In the genomic region with DNA sequence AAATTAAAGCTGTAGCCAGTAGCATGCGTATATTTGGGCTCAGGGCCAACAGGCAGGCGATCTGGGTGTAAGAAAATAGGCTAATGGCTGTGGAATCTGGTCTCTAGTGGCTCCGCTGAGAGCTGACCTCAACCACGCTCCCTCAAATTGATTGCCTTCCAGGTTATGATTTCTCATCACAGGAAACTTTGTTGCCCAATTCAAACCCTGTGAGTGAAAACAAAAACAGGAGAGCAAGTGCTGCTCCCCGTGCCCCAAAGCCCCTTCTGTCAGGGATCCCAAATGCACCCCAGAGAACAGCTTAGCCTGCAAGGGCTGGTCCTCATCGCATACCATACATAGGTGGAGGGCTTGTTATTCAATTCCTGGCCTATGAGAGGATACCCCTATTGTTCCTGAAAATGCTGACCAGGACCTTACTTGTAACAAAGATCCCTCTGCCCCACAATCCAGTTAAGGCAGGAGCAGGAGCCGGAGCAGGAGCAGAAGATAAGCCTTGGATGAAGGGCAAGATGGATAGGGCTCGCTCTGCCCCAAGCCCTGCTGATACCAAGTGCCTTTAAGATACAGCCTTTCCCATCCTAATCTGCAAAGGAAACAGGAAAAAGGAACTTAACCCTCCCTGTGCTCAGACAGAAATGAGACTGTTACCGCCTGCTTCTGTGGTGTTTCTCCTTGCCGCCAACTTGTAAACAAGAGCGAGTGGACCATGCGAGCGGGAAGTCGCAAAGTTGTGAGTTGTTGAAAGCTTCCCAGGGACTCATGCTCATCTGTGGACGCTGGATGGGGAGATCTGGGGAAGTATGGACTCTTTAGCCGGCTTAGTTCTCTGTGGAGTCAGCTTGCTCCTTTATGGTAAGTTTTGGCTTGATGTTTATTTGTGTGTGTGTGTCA, we compare ENCODE assay signal across 8 mouse cellular contexts. TPM values are rescaled to one million over a fixed set of nuclear protein-coding genes. Genes with fewer than 3 reads are reported as not detected.
DNase-seq lines count a peak whose midpoint lies in the region; ATAC-seq lines count a peak whose summit lies in the region.

A gene (plus strand): TSS at position 452 of the 894 bp plus-strand sequence.

- 23% methylated on average over 16 of the region's 16 CpGs for WGBS in liver, embryonic 12.5 days (ENCODE audit: insufficient replicate concordance)

- H3K27me3 ChIP-seq in liver, embryonic 12.5 days (replicated peaks): no peaks in the 10 kb centered on the region

- DNase-seq in urinary bladder, adult 2 months (ENCODE audit: low spot score): no peak
- DNase-seq in urinary bladder, postnatal 10 days (ENCODE audit: low spot score): no peak
- DNase-seq in fibroblast of lung, adult 2 months (ENCODE audit: low read depth): peak; percentile 50
- peak; percentile 25 for DNase-seq in yolk sac, embryonic 10.5 days (ENCODE audit: low spot score)
- no peak for DNase-seq in frontal cortex, postnatal 10 days (ENCODE audit: low spot score in 2 of 2)

- no peaks in the 10 kb centered on the region for H3K36me3 ChIP-seq in liver, embryonic 12.5 days

- H3K4me2 ChIP-seq in liver, embryonic 12.5 days: peak within 1 kb of the TSS; percentile 48

- no peak within 1 kb of the TSS for H3K9ac ChIP-seq in liver, embryonic 12.5 days

- peaks cover 20% of the 10 kb centered on the region for H3K4me1 ChIP-seq in liver, embryonic 12.5 days

- no peak within 1 kb of the TSS for H3K27ac ChIP-seq in liver, embryonic 12.5 days

- peak within 1 kb of the TSS; percentile 37 for H3K4me3 ChIP-seq in liver, embryonic 12.5 days

- no peaks in the 10 kb centered on the region for H3K9me3 ChIP-seq in liver, embryonic 12.5 days (replicated peaks)

- peak; percentile 49 to 79; a peak in 3 of 4 replicates for ATAC-seq in hematopoietic stem cell, adult 5-6 weeks (replicated peaks in 1 of 2; ENCODE audit: insufficient read depth in 1 of 2, low FRiP score in 2 of 2, low TSS enrichment in 1 of 2, low read depth in 1 of 2, poor library complexity in 2 of 2, severe bottlenecking in 2 of 2)
- ATAC-seq in liver, embryonic 12.5 days: peak; percentile 60
- no peak for ATAC-seq in erythroid progenitor cell, adult 5-6 weeks (replicated peaks; ENCODE audit: low FRiP score, poor library complexity, severe bottlenecking)

RNA-seq across cellular contexts. Expression of the gene that starts here (rescaled TPM):
- polyA plus RNA-seq in urinary bladder, adult 2 months (2012; rRNA removed): 10.2 and 13.6 TPM in 2 replicates
- total RNA-seq in hematopoietic stem cell, adult 5-6 weeks (2017): 7.9 and 13.0 TPM in 2 replicates
- 8.0 and 8.2 TPM in 2 replicates for polyA plus RNA-seq in liver, embryonic 12.5 days (2016; fragmentation: Nextera tagmentation; extraction: Ambion mirVana)
- total RNA-seq in erythroid progenitor cell, adult 5-6 weeks (2015; ENCODE audit: low replicate concordance): not detected in 2 replicates
- total RNA-seq in erythroid progenitor cell, adult 5-6 weeks (2017; ENCODE audit: low replicate concordance): 0.64 TPM in 1 of 2 replicates, not detected in the other

Comparison
In these comparisons a context has a peak if more than half of its experiments do, and no peak if none do; other contexts are left out.
1. DNase-seq: peak in fibroblast of lung, adult 2 months (single experiment) and yolk sac, embryonic 10.5 days (single experiment); none in urinary bladder, adult 2 months (single experiment), urinary bladder, postnatal 10 days (single experiment) and frontal cortex, postnatal 10 days (0 of 2).